Mouse (Mus musculus): ENCODE measurements around the gene Slc38a6. TPM values are rescaled to one million over a fixed set of nuclear protein-coding genes. Genes with fewer than 3 reads are reported as not detected.

Gene Slc38a6
- polyA plus RNA-seq, 1 experiment from 2014 or later: 10.4 TPM

DNA sequence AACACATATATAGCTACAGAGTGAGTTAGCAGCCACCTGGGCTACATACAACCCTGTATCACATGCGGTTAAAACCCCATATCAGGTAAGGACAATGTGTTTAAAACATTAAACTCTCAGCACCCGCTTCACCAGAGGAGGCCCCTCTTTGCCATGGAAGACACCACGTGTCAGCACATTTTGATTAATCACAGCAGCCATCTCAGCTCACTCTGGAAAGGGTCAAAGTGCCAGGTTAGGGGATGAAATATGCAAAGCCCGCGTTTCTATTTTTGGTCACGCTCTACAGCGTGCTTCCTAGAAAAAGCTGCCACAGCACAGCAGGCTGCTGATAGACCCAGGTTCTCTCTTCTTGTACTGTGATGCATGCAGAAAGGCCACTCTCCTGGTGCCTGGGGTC, 94.9 kb downstream of the Slc38a6 start:
- Histone ChIP-seq H3K9me3 (no peaks in the 10 kb centered on the region), H3K9ac (replicated peaks) (no peak overlapping the region), H3K4me2 (replicated peaks) (no peak overlapping the region), H3K27me3 (no peaks in the 10 kb centered on the region), H3K4me3 (replicated peaks) (no peak overlapping the region), H3K36me3 (no peaks in the 10 kb centered on the region), H3K27ac (no peak overlapping the region), H3K4me1 (replicated peaks) (0 out of 2 replicates have a peak, but pooled peaks cover 3% of the 10 kb centered on the region)
- WGBS: 66% methylated on average over 7 of the region's 7 CpGs
- ATAC-seq: no peak

DNA sequence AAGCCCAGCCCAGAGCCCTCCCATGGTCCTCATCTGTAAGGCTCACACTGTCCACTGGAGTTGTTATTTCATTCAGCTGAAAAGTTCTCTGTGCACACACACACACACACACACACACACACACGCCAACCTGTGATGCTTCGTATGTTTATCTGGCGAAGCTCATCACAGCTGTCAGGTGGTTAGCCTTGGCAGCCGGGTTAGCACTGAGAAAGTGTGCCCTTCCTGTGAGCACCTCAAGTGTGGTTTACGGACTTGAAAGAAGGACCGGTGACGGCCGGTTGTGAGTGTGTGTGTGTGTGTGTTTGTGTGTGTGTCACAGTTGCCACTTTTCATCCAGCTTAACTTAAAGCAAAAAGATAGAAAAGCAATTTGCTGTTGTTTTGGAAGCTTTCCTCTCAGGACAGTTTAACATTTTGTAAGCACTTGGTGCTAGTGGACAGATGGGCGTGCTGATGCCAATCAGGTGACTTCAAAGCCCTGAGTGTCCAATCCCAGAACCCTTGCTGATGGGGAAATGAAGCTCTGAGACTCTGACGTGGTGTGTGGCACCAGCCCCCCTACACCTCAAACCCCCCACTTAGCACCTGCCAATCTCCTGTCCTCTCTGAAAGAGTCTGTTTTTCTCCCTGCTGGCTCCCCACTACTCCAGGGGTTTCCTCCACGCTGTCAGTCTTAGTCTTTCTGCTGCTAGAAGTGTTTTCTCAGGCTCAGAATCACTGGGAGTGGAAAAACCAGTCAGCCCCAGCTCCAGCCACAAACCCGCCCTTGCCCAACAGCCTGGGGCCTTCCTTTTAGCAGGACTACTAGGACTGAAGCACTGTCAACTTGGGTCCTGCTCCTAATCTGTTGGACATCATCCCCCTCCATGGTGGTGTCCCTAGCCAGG, 96.0 kb downstream of the Slc38a6 start:
- no peak overlapping the region for H3K4me2 ChIP-seq (replicated peaks)
- no peaks in the 10 kb centered on the region for H3K9me3 ChIP-seq
- 0 out of 2 replicates have a peak, but pooled peaks cover 3% of the 10 kb centered on the region for H3K4me1 ChIP-seq (replicated peaks)
- H3K4me3 ChIP-seq (replicated peaks): no peak overlapping the region
- WGBS: 80% methylated on average over 12 of the region's 12 CpGs
- no peak for ATAC-seq
- H3K36me3 ChIP-seq: no peaks in the 10 kb centered on the region
- no peak overlapping the region for H3K27ac ChIP-seq
- H3K9ac ChIP-seq (replicated peaks): no peak overlapping the region
- H3K27me3 ChIP-seq: no peaks in the 10 kb centered on the region

DNA sequence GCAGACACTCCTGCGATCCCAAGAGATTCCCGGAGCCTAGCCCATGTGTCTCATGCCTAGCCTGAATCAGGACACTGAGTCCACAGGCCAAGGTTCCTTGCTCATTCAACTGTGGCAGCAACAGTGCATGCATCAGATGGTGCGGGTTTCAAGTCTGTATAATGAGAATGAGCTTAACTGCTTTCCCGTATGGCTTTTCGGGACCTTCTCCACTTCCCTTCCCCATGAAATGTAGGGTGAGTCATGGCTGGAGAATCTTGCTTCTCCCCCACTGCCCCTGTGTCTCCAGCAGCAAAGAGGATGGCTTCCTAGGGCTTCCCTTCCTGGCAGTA, 96.6 kb downstream of the Slc38a6 start:
- 0 out of 2 replicates have a peak, but pooled peaks cover 3% of the 10 kb centered on the region for H3K4me1 ChIP-seq (replicated peaks)
- no peaks in the 10 kb centered on the region for H3K36me3 ChIP-seq
- no peak overlapping the region for H3K9ac ChIP-seq (replicated peaks)
- no peak overlapping the region for H3K4me3 ChIP-seq (replicated peaks)
- H3K27me3 ChIP-seq: no peaks in the 10 kb centered on the region
- H3K27ac ChIP-seq: no peak overlapping the region
- ATAC-seq: no peak
- no peak overlapping the region for H3K4me2 ChIP-seq (replicated peaks)
- H3K9me3 ChIP-seq: no peaks in the 10 kb centered on the region
- WGBS: 80% methylated on average over 5 of the region's 5 CpGs

DNA sequence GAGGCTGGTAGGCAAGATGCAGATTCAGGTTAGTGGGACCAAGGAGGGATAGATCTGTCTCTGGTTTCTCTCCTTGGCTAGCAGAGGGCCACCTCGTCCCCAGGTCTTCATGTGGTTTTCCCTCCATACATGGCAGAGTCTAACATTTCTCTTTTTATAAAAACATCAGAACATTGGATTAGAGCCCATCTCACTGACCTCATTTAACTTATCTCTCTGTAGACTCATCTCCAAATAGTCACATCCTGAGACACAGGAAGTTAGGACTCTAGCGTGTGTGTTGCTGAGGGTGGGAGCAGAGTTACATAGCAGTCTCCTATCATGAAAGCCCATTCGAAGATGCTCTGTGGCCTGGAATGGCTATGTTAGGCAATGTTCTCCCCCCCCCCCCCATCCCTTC, 97.3 kb downstream of the Slc38a6 start:
- Histone ChIP-seq H3K4me1 (replicated peaks) (0 out of 2 replicates have a peak, but pooled peaks cover 3% of the 10 kb centered on the region), H3K4me3 (replicated peaks) (no peak overlapping the region), H3K27me3 (no peaks in the 10 kb centered on the region), H3K4me2 (replicated peaks) (no peak overlapping the region), H3K36me3 (no peaks in the 10 kb centered on the region), H3K9me3 (no peaks in the 10 kb centered on the region), H3K9ac (replicated peaks) (no peak overlapping the region), H3K27ac (no peak overlapping the region)
- WGBS: 78% methylated on average over 3 of the region's 3 CpGs
- ATAC-seq: no peak

DNA sequence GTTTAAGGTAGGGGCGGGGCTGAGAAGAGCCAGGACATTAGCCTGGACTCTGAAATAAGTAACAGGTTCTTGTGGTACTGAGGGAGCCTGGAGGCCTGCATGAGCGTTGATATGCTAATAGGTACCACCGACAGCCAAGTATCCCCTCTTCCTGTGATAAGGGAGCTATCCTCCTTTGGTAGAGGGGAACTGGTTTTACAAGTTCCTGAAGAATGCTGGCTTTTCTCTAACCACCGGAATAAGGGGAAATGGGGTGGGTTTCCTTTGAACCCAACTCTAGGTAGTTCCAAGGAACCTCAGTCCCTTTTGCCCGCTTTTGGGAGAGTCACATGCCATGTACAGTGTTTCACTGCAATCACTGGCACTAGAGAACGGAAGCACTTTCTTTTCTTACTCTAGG, 98.2 kb downstream of the Slc38a6 start:
- 66% methylated on average over 6 of the region's 6 CpGs for WGBS
- H3K36me3 ChIP-seq: no peaks in the 10 kb centered on the region
- no peak overlapping the region for H3K4me3 ChIP-seq (replicated peaks)
- H3K27me3 ChIP-seq: no peaks in the 10 kb centered on the region
- no peak for ATAC-seq
- no peak overlapping the region for H3K9ac ChIP-seq (replicated peaks)
- no peak overlapping the region for H3K27ac ChIP-seq
- no peak overlapping the region for H3K4me2 ChIP-seq (replicated peaks)
- 0 out of 2 replicates have a peak, but pooled peaks cover 3% of the 10 kb centered on the region for H3K4me1 ChIP-seq (replicated peaks)
- H3K9me3 ChIP-seq: no peaks in the 10 kb centered on the region

DNA sequence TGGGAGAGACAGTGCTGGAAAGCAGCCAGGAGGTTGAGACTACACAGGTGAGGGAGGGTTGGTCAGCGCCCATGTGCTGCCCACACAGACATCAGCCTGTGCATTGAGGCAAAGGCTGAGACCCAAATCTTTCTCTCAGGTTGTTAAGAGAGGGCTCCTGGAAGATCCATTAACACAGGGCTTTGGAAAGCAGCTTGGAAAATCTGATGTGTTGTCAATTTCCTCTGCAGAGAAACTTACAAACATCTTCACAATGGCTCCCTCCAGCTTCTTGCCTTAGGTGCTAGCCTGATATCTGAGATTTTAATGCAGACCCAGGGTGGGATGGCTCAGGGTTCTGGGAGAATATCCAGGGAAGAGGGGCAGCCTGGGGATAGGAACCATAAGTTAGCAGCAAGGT, 105.9 kb downstream of the Slc38a6 start:
- H3K36me3 ChIP-seq: no peaks in the 10 kb centered on the region
- no peaks in the 10 kb centered on the region for H3K27me3 ChIP-seq
- 94% methylated on average over 1 of the region's 1 CpGs for WGBS
- H3K4me1 ChIP-seq (replicated peaks): 0 out of 2 replicates have a peak, but pooled peaks cover 5% of the 10 kb centered on the region
- no peaks in the 10 kb centered on the region for H3K9me3 ChIP-seq
- no peak overlapping the region for H3K9ac ChIP-seq (replicated peaks)
- no peak overlapping the region for H3K27ac ChIP-seq
- no peak overlapping the region for H3K4me3 ChIP-seq (replicated peaks)
- no peak overlapping the region for H3K4me2 ChIP-seq (replicated peaks)
- no peak for ATAC-seq

DNA sequence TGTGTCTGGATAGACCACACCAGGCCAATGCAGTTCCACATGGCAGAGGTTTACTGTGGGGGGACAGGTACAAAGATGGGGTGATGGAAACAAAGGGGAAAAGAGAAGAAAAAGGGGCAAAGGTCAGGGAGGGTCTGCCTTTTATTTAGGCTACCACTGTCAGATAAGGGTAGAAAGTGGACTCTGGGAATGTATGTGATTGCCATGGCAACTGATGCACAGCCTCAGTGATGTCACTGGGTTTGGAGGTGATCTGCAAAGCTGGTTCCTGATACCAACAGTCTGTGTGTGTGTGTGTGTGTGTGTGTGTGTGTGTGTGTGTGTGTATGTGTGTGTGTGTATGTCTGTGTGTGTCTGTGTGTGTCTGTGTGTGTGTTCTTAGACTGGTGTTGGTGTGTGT, 106.4 kb downstream of the Slc38a6 start:
- no peaks in the 10 kb centered on the region for H3K27me3 ChIP-seq
- H3K27ac ChIP-seq: no peak overlapping the region
- ATAC-seq: no peak
- H3K9me3 ChIP-seq: no peaks in the 10 kb centered on the region
- no peaks in the 10 kb centered on the region for H3K36me3 ChIP-seq
- no peak overlapping the region for H3K4me2 ChIP-seq (replicated peaks)
- no peak overlapping the region for H3K9ac ChIP-seq (replicated peaks)
- 0 out of 2 replicates have a peak, but pooled peaks cover 5% of the 10 kb centered on the region for H3K4me1 ChIP-seq (replicated peaks)
- H3K4me3 ChIP-seq (replicated peaks): no peak overlapping the region

DNA sequence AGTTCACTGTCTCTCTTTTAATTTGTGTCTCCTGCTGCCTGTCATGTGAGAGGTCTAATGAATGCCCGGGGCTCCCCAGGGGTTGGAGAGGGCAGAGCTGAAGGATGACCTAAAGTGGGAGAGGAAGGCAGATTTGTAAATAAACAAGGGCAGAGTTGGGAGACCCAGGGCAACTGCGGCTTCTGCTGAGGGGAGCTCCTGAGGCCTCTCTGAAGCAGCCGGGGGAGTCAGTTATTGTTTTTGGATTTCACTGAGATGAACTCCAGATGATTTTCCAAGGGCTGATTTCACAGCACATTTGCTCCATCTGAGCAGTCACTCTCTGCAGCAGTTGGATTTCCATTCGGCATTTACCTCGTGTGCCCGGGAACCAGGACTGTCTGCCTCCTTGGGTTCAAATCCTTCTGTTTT, 107.3 kb downstream of the Slc38a6 start:
- Histone ChIP-seq H3K4me1 (replicated peaks) (0 out of 2 replicates have a peak, but pooled peaks cover 5% of the 10 kb centered on the region), H3K27me3 (no peaks in the 10 kb centered on the region), H3K36me3 (no peaks in the 10 kb centered on the region), H3K4me2 (replicated peaks) (no peak overlapping the region), H3K9me3 (no peaks in the 10 kb centered on the region), H3K9ac (replicated peaks) (no peak overlapping the region; the same call in 1 of the 2 replicates), H3K4me3 (replicated peaks) (no peak overlapping the region), H3K27ac (no peak overlapping the region)
- 35% methylated on average over 6 of the region's 6 CpGs for WGBS
- ATAC-seq: no peak

DNA sequence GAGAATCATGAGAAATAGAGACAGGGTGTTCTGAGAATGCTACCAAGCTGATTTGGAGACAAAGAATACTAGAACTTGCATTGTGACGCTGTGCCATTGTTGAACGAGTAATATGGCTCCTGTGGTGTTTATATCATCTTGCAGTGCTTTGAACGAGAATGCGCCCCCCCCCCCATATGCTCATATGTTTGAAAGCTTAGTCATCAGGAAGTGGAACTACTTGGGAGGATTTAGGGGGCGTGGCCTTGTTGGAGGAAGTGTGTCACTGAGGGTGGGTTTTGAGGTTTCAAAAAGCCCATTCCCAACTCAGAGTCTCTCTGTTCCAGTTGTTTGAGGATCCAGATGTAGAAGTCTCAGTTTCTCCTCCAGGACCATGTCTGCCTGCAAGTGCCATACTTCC, 108.0 kb downstream of the Slc38a6 start:
- H3K27me3 ChIP-seq: no peaks in the 10 kb centered on the region
- no peak overlapping the region for H3K4me2 ChIP-seq (replicated peaks)
- no peaks in the 10 kb centered on the region for H3K36me3 ChIP-seq
- 88% methylated on average over 5 of the region's 5 CpGs for WGBS
- 0 out of 2 replicates have a peak, but pooled peaks cover 5% of the 10 kb centered on the region for H3K4me1 ChIP-seq (replicated peaks)
- no peak for ATAC-seq
- no peak overlapping the region for H3K4me3 ChIP-seq (replicated peaks)
- no peaks in the 10 kb centered on the region for H3K9me3 ChIP-seq
- no peak overlapping the region for H3K9ac ChIP-seq (replicated peaks)
- no peak overlapping the region for H3K27ac ChIP-seq

DNA sequence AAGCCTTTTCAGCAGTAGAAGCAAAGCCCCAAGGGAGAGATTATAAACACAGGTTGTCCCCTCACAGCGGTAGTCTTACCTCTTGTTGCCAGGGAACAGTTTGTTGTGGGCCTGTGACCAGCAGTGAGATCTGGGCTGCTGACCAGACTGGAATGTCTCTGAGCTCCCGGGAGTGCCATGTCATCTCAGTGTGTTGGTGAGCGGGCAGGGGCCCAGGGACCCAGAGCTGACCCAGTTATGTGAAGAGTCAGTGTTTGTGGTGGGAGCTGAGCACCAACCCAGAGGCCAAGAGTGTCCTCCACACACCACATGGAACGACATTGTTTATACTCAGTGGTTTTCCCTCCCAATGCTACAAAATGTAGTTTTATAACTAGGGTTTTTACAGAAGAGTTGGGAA, 112.8 kb downstream of the Slc38a6 start:
- Histone ChIP-seq H3K9me3 (no peaks in the 10 kb centered on the region), H3K4me3 (replicated peaks) (no peak overlapping the region), H3K4me1 (replicated peaks) (no peaks in the 10 kb centered on the region), H3K9ac (replicated peaks) (no peak overlapping the region), H3K27ac (no peak overlapping the region), H3K27me3 (no peaks in the 10 kb centered on the region), H3K36me3 (no peaks in the 10 kb centered on the region), H3K4me2 (replicated peaks) (no peak overlapping the region)
- no peak for ATAC-seq
- WGBS: 55% methylated on average over 4 of the region's 4 CpGs

DNA sequence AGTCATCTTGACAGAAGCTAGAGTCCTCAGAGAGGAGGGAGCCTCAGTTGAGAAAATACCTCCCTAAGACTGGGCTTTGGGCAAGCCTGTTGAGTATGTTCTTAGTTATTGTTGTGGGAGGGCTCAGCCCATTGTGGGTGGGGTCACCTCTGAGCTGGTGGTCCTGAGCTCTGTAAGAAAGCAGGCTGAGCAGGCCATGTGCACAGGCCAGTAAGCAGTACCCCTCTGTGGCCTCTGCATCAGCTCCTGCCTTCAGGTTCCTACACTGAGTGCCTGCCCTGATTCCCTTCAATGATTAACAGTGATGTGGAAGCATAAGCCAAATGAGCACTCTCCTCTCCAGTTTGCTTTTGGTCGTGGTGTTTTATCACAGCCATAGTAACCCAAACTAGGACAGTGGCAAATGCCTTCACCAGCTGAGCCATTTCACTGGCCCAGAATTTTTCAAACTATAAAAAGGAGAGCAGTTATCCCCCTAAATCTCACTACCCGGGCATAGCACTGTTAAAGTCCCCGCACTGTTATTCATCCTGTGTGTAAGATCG, 114.0 kb downstream of the Slc38a6 start:
- Histone ChIP-seq H3K4me3 (replicated peaks) (no peak overlapping the region), H3K9ac (replicated peaks) (no peak overlapping the region), H3K4me2 (replicated peaks) (no peak overlapping the region), H3K27me3 (no peaks in the 10 kb centered on the region), H3K9me3 (no peaks in the 10 kb centered on the region), H3K36me3 (no peaks in the 10 kb centered on the region), H3K4me1 (replicated peaks) (peaks cover 3% of the 10 kb centered on the region; the same call in 1 of the 2 replicates), H3K27ac (no peak overlapping the region)
- ATAC-seq: no peak
- 86% methylated on average over 4 of the region's 4 CpGs for WGBS

DNA sequence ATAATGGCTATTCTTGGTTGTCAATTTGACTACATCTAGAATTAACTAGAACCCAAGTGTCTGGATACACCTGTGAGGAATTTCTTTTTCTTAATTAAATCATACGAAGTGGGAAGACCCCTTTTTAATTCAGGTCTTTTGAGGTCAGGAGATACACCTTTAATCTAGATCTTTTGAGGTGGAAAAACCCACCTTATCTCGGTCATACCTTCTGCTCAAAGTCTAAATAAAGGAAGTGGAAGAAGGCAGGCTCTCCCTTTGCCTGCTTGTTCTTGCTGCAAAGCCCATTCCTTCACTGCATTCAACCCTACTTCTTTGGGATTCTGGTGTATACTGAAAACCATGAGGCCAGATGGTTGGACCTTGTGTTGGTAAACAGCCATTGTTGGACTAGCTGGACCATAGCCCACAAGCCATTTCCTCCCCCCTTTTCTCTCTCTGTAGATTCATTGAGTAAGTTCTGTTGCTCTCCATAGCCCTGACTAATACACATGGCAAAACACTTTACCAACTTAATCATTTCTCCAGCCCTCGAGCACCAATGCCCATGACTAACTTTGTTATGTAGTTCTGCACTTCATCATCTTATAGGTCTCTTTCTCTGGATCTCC, 115.0 kb downstream of the Slc38a6 start:
- no peaks in the 10 kb centered on the region for H3K9me3 ChIP-seq
- no peak overlapping the region for H3K9ac ChIP-seq (replicated peaks)
- H3K27me3 ChIP-seq: no peaks in the 10 kb centered on the region
- no peaks in the 10 kb centered on the region for H3K36me3 ChIP-seq
- WGBS: 88% methylated on average over 3 of the region's 3 CpGs
- no peak overlapping the region for H3K4me3 ChIP-seq (replicated peaks)
- no peak overlapping the region for H3K4me2 ChIP-seq (replicated peaks)
- peaks cover 5% of the 10 kb centered on the region; the same call in 1 of the 2 replicates for H3K4me1 ChIP-seq (replicated peaks)
- H3K27ac ChIP-seq: no peak overlapping the region
- no peak for ATAC-seq
